Mouse (Mus musculus) liver, embryonic 14.5 days (tissue): ENCODE measurements around the gene Pfkfb1.

Experiments
- CTCF ChIP-seq: IDR thresholded peaks from 2 replicates; pipeline ENCODE4 v1.5.1; 2016; ENCODE audit warnings: antibody characterized with exemption, low read depth, control low read depth
- EP300 ChIP-seq: IDR thresholded peaks from 2 replicates; pipeline ENCODE4 v1.6.1; 2016; ENCODE audit warnings: antibody characterized with exemption, low read depth

- TF ChIP-seq CTCF (no peak), EP300 (no peak)
Measured at GRCm38 (mm10) chrX:150598882-150599281, 10.9 kb downstream of the Pfkfb1 start.
